Mouse (Mus musculus) heart, postnatal 0 days (tissue): ENCODE measurements around the gene Ccser1.

Experiments used
- CTCF ChIP-seq: IDR thresholded peaks from 2 replicates; pipeline ENCODE4 v1.5.1; 2016; ENCODE audit warnings: antibody characterized with exemption, control low read depth, low read depth
- EP300 ChIP-seq: IDR thresholded peaks from 2 replicates; pipeline ENCODE4 v1.6.1; 2016; ENCODE audit warnings: antibody characterized with exemption, low read depth

DNA sequence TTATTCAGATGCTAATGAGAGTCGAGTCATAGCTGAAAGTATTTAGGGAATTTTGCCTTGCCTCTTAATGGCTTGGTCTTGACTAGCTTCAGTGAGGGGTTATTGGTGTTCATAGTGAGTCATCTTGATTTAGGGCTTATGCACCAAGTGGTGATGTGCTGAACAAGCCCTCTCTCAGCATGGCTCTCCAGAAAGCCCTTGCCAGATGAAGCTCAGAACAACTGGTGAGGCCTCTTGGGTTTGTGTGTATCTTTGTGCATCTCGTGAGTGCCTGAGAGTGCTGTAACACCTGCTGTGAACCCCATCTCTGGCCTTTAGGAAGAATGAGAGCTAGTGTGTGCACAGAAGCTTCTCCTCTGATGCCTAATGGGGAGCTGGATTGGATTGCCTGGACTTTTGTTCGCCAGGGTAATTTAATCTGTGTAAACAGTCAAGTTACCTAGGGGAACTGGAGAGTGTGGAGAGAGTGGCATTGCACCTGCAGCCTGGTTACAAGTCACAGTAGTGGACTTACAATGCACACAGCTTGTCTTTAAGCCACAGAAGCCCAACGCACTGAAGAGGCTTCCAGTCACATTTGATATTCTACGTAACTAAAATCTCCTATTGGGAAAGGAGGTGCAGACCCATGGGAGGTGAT lies 53.5 kb downstream of the Ccser1 start:
- TF ChIP-seq CTCF (no peak), EP300 (no peak)
